Mouse (Mus musculus) ovary, postnatal 36 days (tissue): ENCODE results near the gene Lrba.

Source experiments
- DNase-seq: peaks from one replicate; pipeline ENCODE4 v3.0.0; 2022; ENCODE audit warnings: low spot score, mixed read lengths

Gene Lrba

GRCm38 (mm10) chr3:86687571-86688209, 463.2 kb downstream of the Lrba start:
- no peak for DNase-seq

GRCm38 (mm10) chr3:86688438-86688837, 464.0 kb downstream of the Lrba start:
- DNase-seq = no peak

DNA sequence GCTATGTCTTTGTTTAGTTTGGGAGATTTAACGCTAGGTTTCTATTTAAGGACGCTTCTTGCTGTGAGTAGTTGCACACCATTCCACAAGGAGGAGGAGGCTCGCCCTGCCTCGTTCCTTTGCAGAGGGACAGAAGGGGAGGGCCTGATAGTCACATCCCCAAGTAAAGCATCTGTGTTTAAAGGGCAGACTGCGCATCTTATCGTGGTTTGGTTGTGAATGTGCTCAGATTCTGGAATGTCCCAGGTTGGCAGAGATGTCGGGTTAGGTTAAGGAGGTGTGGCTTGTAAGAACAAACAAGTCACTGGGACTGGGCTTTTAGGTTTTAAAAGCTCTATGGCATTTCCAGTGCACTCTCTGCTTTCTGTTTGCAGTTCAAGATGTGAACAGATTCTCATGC, 464.8 kb downstream of the Lrba start:
- DNase-seq = no peak

- DNase-seq = no peak
Observed at GRCm38 (mm10) chr3:86692779-86693178, 468.3 kb downstream of the Lrba start.

DNA sequence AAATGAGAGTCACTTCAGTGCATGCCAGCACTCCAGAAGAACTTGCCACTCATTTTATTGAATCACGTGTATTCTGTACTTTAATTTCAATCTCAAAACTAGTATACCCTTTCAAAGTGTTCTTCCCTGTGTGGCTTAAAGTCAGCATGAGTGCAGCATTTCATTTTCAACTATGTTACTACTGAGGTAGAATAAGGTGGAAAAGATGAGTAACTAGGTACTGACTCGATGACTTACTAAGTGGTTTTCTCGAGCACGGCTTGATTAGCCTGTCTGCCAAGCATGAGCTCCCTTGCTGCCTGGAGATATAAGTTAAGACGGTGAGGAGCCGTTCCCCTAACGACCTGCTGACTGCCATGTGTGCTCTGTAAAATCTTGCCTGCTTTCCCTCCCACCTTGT, 469.1 kb downstream of the Lrba start:
- no peak for DNase-seq

DNA sequence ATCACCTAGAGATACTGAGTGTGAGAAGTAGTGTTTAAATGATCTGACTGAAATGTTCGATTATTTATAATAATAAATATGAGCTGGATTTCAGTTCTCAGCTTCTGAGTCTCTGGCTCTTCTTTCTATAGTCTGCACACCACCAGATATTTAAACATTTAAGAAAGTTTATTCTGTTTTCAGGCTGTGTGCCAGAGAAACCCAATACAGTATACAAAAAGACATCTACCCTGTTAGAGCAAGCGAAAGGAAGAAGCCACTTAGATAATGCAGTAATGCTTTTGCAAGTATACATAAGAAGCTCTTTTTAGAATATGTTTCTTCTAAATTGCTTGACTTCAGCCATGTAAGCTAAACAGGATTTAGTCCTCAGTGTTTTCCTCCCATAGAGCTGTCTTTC, 474.5 kb downstream of the Lrba start:
- DNase-seq = no peak

DNA sequence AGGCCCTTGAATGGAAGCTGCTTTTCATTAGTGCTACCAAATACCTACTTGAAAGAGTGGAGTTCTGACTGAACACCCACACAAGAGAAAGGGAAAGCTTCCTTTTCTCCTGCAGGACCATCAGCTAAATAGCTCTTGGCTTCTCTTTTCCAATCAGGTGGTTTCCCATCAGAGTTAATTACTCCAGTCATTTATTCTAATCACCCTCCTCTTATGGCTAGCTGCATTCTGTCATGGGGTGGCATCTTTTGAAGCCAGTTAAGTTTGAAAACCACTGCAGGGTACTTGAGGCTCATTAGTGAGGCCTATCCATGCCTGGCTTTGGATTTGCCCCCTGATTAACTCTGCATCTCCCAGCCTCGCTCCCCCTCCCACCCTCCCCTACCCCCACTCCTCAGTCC, 476.7 kb downstream of the Lrba start:
- DNase-seq = no peak

DNA sequence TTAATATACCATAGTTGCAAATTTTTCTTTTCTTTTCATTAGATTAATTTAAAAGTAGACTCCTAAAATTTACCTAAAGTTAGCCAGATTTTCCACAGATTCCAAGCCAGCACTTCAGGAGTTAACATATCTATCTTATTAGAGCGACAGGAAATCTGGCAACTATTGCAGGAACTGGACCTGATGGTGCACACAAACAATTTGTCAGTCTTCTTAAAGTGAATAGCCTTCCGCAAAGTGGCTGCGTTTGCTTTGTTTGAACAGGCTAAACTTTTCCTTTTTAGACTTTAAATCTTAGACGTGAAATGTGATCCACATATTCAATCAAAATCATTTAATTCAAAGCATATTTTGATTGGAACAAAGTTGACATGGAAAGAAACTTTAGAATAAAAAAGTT, 485.0 kb downstream of the Lrba start:
- DNase-seq = no peak

DNA sequence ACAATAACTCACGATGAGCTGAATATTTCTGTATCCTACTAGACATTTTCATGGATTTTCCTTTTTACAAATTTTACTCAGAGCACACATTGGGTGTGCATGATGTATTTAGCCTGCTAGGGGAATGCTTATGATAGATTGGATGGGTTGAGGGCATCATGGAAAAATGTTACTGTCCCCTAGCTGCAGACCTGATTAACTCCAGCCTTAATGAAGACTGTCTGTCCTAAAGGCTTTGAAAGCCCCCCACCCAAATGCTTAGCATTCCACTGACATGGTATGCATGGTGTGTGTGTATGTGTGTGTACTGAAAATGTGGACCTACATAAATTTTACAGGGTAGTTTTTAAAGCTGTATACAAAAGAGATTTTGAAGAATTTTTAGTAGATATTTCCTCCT, 487.1 kb downstream of the Lrba start:
- no peak for DNase-seq

- DNase-seq = no peak
Observed at GRCm38 (mm10) chr3:86712758-86713157, 488.3 kb downstream of the Lrba start.

DNA sequence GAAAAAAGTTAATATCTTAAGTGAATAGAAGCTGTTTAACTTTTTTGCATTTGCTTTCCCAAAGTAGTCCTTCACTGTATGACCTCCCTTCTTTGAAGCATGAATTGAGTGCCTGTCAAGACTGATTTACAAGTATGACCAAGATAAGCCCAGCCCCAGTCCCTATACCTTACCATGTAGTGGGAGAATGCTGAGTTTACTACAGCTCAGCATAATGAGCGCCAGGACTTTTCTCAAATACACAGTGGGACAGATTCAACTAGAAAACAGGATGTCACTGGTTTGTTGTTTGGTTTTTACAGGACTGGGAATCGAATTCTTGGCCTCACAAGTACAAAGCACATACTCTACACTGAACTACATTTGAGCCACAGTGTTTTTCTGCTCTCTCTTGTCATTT, 490.0 kb downstream of the Lrba start:
- DNase-seq = no peak

DNA sequence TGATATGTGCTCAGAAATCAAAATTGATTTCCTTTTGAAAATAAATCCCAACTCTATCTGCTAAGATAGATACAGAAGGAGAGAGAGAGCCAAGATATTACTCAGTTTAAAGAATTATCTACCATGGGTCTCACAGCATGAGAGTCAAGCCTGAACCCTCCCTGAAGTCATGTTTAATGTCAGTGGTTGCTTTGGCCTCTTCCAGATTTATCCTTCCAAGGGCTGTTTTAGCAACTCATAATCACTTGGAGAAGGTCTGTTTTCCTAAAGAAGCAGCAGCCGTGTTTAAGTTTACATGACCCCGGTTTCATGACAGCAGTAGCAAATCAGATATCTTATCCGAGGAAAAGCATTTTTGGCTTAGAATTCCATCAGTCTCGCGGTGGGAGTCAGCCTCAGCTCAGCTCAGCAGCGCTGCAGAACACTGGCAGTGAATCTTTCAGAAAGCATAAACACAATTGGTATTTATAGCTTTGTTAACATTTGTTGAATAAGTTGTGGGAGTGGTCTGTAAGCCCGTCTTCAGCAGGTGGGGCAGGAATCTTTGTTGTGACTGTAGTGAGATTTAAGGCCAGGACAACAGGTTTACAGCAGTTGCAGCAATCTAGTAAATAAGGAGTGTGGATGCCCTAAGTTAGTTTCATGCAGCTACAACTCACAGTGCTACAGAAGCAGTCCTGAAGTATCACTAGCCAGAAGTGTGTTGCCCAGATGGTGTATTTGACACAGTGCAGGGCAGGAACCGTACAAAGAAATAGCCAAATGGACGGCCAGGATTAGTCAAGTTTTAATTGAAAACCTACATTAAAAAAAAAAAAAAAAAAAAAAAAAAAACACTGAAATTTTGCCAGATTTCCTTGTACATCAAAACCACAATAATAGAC, 499.2 kb downstream of the Lrba start:
- no peak for DNase-seq

DNA sequence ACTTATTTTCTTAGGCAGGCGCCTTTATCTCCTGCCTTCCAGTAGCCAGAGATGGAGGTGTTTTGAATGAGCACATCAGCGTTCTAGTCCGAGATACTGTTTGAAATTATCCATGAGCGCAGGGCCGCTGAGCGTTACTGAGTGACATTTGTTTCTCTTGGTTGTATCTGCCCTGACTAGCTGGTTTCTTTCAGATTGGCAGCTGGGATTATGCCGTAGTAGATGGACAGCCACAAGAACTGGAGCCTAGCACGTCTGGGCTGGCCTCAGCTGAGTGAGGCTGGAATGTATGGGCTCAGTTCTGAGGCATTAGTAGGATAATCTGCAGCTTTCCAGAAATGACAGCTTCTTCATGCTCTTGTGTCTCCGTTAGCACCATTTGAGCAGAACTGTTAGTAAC, 500.6 kb downstream of the Lrba start:
- DNase-seq = no peak

DNA sequence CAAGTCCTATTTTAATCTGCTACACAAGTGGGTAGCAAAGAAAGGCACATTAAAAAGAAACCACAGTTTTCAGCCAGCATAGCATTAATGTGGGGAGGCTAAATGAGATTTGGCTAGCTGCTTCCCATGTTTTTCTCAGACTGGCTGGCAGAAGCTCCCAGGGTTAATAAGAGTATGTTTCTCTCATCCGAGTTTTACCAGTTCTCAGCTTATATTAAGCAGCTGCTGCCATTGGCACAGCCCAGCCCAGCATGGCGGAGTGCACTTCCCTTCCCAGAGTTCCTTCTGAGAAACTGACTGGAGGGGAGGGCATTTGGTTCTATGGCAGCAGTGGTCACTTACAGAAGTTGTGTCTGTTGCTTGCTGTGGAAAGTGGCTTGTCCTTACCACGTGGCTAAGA, 514.4 kb downstream of the Lrba start:
- DNase-seq = no peak

GRCm38 (mm10) chr3:86739745-86740144, 515.3 kb downstream of the Lrba start:
- no peak for DNase-seq

GRCm38 (mm10) chr3:86745348-86745747, 520.9 kb downstream of the Lrba start:
- DNase-seq = no peak

DNA sequence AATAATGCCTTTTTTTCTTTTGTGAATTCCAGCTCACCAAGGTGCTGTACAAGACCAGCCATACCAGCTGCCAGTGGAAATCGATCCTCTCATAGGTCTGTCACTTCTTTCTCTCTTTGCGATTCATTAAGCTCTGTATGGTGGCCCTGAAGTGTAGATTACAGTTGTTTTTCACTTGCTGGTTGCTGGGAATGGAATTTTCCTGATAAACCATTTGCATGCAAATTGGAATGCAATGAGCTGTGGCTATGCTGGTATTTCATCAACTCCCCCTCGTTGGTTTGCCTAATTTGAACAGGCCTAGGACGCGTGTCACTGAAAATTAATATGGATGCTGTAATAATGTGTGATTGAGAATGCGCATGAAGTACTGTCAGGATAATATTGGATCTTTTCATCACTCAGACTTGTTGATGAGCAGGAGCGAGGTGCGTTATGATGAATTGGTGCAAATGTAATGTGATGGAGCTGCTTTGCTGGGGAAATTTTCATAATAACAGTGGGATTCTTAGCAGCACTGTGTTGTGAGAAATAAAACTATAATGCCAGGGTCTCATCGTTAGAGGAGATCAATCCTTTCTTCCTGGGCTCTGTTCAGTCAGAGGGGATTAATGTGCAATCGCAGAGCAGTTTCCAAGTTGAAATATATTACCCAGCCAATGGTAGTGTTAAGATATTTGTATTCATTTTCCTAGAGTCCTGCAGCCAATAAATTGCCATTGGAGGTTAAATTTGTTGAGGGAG, 521.5 kb downstream of the Lrba start:
- DNase-seq = no peak

GRCm38 (mm10) chr3:86750652-86751051, 526.2 kb downstream of the Lrba start:
- no peak for DNase-seq

DNA sequence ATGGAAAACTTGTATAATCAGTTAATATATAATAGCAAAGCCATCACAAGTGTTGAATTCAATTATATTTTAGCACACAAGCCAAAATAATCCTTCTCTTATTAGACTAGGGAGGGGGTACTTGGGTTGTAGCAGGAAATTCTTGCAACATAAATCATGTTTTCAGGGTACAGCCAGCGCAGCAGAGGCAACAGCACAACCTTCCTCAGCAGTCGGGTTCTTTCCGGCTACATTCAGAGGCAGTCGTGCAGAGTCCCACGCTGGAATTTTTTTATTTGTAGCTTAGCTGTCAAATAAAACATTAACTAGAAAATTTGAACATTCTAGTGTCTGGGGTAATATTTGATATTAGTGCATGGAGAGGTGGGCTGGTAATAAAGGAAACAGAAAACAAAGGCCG, 529.7 kb downstream of the Lrba start:
- no peak for DNase-seq

DNA sequence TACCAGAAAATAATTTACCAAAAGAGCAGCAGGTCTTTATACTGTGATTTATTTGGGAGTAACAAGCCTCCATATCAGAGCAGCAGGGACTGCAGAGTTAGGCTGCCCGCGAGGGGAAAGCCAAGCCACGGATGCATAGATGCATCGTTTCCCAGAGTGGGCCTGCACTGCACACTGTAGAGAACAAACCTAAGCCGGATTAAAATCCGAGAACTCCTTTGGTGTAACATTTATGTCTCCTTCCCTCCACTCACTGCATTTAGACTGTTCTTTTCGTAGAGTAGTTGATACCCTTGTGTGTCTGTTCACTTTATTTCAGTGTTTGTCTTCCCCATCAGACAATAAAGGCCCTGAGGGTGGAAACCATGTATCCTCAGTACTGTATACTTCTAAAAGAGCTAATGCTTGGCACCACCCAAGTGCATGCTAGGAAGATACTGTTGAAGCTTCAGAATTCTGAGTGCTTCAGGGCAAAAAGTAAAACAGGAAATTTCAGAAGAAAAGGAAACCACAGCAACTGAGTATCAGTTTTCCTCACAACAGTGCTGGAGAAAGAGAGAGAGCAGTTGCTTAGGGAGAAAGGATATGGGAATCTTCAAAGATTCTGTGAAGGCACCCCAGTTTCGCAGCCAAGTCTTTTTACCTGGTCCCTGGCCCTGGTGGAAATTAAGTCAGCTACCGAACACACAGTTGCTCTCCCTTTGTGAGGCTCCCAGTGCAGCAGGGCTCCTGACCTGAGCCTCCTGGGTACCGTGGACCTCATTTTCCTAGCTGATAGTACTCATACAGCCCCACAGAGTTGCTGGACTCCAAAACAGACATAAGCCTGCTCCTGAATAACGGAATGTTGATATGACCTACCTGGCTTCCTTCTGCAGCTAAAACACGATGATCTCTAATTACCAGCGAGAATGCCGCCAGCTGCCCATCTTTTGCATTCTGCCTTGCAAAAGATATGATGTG, 530.4 kb downstream of the Lrba start:
- DNase-seq = no peak

- no peak for DNase-seq
Observed at GRCm38 (mm10) chr3:86756548-86756947, 532.1 kb downstream of the Lrba start.

DNA sequence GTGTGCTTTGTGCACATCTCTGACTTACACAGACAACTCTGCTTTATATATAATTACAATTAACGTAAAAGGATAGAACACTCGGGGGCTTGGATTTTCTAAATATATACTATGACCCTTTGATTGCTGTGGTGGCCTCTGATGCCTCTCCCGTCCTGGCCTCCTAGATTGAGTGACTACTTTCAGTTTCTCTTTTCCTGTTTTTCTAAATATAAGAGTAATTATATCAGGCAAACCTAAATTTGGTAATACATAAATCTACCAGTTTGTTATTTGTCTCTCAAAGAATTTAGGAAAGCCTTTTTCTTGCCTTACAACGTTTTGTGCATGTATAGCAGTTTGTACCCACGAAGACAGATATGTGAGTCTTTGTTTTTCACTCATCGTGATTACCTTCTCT, 534.2 kb downstream of the Lrba start:
- DNase-seq = no peak
